Mouse (Mus musculus): ENCODE data around the gene Kctd12. TPM values are rescaled to one million over a fixed set of nuclear protein-coding genes. Genes with fewer than 3 reads are reported as not detected.
A peak's percentile ranks its signal among the peaks of the same experiment; 100 is the strongest.

Gene Kctd12
- 15.8 and 20.9 TPM in 2 replicates for polyA plus RNA-seq (2016; fragmentation: Nextera tagmentation; extraction: Ambion mirVana)

DNA sequence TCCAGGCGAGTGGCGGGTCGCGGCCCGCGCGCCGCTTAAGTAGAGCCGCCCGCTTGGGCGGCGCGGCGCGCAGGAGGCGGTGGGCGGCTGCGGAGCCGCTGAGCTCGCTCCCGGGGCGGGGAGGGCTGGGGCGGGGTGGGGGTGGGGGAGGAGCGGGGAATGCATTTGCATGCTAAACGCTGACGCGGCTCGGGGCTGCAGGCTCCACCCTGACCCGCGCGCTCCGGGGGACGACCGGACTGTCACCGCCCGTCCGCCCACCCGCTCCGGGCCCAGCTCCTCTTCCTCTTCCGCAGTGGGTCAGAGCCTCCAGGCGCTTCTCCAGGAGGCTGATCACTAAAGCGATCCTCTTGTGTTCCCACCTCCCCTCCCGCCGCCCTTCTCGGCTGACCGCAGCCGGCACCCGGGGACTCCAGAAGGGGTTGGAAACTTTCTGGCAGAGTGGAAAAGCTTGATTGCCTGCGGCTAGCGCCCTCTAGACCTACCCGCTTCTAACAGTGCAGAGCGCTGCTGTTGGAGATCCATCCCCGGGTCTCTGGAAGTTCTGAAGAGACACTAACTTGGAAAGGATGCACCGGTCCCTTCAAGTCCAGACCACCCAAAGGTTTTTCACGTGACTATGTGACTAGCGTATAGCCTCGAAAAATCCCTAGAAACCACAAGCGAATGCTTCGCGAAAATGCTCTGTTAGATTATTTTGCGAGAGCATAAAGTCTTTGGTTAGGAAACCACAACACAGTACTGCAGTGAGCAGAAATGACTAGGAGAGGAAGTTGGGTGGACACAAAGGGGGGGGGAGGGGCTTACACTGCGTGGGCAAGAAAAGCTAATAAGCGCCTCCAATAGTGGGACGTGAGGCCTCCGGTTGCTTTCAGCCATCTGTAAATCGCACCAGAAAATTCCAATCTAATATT is at the start of gene Kctd12:
TSS of gene Kctd12 (minus strand) at position 11 of the 914 bp plus-strand sequence.
- H3K9me3 ChIP-seq, result no peaks in the 10 kb centered on the region
- H3K9ac ChIP-seq (replicated peaks), result peak within 1 kb of the TSS; percentile 81
- WGBS, result 3% methylated on average over 53 of the region's 66 CpGs
- peaks cover 5% of the 10 kb centered on the region for H3K27me3 ChIP-seq
- H3K4me2 ChIP-seq, result peak within 1 kb of the TSS; percentile 87
- peak; percentile 93 for ATAC-seq (ENCODE audit: insufficient number of reproducible peaks, insufficient read depth, low FRiP score, low TSS enrichment, low read depth)
- H3K4me1 ChIP-seq (replicated peaks), result peaks cover 12% of the 10 kb centered on the region
- no peaks in the 10 kb centered on the region for H3K36me3 ChIP-seq
- peak within 1 kb of the TSS; percentile 72 for H3K4me3 ChIP-seq (replicated peaks)
- peak within 1 kb of the TSS; percentile 94 for H3K27ac ChIP-seq

GRCm38 (mm10) chr14:103029203-103029602 is 46.8 kb upstream of the Kctd12 start:
- H3K4me1 ChIP-seq (replicated peaks), result no peaks in the 10 kb centered on the region
- ATAC-seq (ENCODE audit: insufficient number of reproducible peaks, insufficient read depth, low FRiP score, low TSS enrichment, low read depth), result no peak
- H3K27me3 ChIP-seq, result no peaks in the 10 kb centered on the region
- H3K9ac ChIP-seq (replicated peaks), result no peak overlapping the region
- H3K36me3 ChIP-seq, result no peaks in the 10 kb centered on the region
- no peak overlapping the region for H3K4me2 ChIP-seq
- no peaks in the 10 kb centered on the region for H3K9me3 ChIP-seq
- H3K27ac ChIP-seq, result no peak overlapping the region
- H3K4me3 ChIP-seq (replicated peaks), result no peak overlapping the region
- WGBS, result 76% methylated on average over 2 of the region's 2 CpGs

DNA sequence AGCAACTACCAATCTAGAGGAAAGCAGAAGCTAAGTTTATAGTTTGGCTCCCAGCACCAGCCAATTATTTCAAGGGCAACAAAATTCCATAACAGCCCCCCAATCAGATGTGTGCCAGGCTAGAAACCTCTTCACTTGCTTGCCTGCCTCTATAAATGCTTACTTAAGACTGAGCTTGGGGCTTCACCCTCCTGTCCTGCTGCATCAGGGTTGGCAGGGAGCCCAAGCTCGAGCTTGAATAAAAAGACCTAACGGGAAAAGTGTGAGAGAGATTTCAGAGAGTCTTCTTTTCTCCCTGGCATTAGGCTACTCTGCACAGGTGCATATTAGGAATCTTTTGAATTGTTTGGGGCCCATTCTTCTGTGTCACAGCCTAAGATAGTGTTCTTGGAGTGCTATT is 37.6 kb upstream of the Kctd12 start:
- WGBS, result 64% methylated on average over 2 of the region's 2 CpGs
- no peak for ATAC-seq (ENCODE audit: insufficient number of reproducible peaks, insufficient read depth, low FRiP score, low TSS enrichment, low read depth)
- no peaks in the 10 kb centered on the region for H3K27me3 ChIP-seq
- H3K9me3 ChIP-seq, result no peaks in the 10 kb centered on the region
- H3K27ac ChIP-seq, result no peak overlapping the region
- H3K4me1 ChIP-seq (replicated peaks), result no peaks in the 10 kb centered on the region
- H3K36me3 ChIP-seq, result no peaks in the 10 kb centered on the region
- no peak overlapping the region for H3K9ac ChIP-seq (replicated peaks)
- no peak overlapping the region for H3K4me3 ChIP-seq (replicated peaks)
- H3K4me2 ChIP-seq, result no peak overlapping the region

DNA sequence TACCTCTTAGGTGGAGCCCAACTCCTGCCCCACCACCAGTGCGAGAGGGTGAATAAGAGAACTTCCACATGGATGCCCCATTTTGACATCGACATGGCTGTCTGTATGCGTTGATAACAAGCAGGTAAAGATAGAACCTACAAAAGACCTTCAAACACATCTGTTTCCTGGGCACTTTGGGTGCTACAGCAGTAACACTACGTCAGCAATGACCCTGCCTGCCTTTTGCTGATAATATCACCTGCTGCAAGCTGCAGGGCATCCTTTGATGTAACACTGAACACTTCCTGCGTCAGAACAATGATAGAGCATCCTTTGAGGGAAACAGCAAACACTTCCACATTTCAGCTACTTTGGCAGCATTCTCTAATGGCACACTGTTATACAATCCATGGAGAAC is 34.6 kb upstream of the Kctd12 start:
- no peak overlapping the region for H3K4me3 ChIP-seq (replicated peaks)
- 67% methylated on average over 5 of the region's 5 CpGs for WGBS
- no peak overlapping the region for H3K27ac ChIP-seq

GRCm38 (mm10) chr14:103012563-103013150 is 30.2 kb upstream of the Kctd12 start:
- Histone ChIP-seq H3K27ac (no peak overlapping the region), H3K4me2 (no peak overlapping the region), H3K9me3 (no peaks in the 10 kb centered on the region), H3K27me3 (no peaks in the 10 kb centered on the region), H3K9ac (replicated peaks) (no peak overlapping the region), H3K4me1 (replicated peaks) (no peaks in the 10 kb centered on the region), H3K36me3 (no peaks in the 10 kb centered on the region), H3K4me3 (replicated peaks) (no peak overlapping the region)
- 31% methylated on average over 4 of the region's 4 CpGs for WGBS
- ATAC-seq (ENCODE audit: insufficient number of reproducible peaks, insufficient read depth, low FRiP score, low TSS enrichment, low read depth), result peak; percentile 84

More for the DNA sequence above, 34.6 kb upstream of the Kctd12 start:
- Histone ChIP-seq H3K4me1 (replicated peaks) (no peaks in the 10 kb centered on the region), H3K9me3 (no peaks in the 10 kb centered on the region), H3K4me2 (no peak overlapping the region), H3K36me3 (no peaks in the 10 kb centered on the region), H3K27me3 (no peaks in the 10 kb centered on the region), H3K9ac (replicated peaks) (no peak overlapping the region)
- no peak for ATAC-seq (ENCODE audit: insufficient number of reproducible peaks, insufficient read depth, low FRiP score, low TSS enrichment, low read depth)

- Histone ChIP-seq H3K4me1 (replicated peaks) (no peaks in the 10 kb centered on the region), H3K9ac (replicated peaks) (no peak overlapping the region), H3K36me3 (no peaks in the 10 kb centered on the region), H3K27me3 (no peaks in the 10 kb centered on the region), H3K27ac (no peak overlapping the region), H3K4me3 (replicated peaks) (no peak overlapping the region), H3K9me3 (no peaks in the 10 kb centered on the region), H3K4me2 (no peak overlapping the region)
- ATAC-seq (ENCODE audit: insufficient number of reproducible peaks, insufficient read depth, low FRiP score, low TSS enrichment, low read depth), result no peak
- WGBS, result 41% methylated on average over 5 of the region's 5 CpGs
Measured at GRCm38 (mm10) chr14:103011782-103012181, 29.3 kb upstream of the Kctd12 start.

DNA sequence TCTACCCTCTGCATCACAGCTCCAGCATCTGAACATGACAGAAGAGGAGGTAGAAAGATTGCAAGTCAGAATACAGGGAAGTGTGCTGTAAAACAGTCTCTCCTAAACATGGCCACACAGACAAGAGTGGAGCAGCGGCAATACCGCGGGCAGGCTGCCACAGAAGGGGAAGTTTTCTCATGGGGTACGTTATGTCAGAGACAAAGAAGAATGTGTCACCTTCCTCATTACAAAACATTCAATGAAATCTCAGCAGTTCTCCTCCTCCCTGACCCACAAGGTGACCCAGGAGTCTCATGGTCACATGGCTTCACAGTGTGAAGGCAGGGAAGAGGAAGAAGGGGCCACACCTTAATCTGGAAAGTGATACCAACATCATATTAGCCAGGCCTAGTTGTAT is 25.3 kb upstream of the Kctd12 start:
- no peak overlapping the region for H3K27ac ChIP-seq
- H3K9ac ChIP-seq (replicated peaks), result no peak overlapping the region
- H3K36me3 ChIP-seq, result no peaks in the 10 kb centered on the region
- H3K4me2 ChIP-seq, result no peak overlapping the region
- no peak for ATAC-seq (ENCODE audit: insufficient number of reproducible peaks, insufficient read depth, low FRiP score, low TSS enrichment, low read depth)
- H3K4me3 ChIP-seq (replicated peaks), result no peak overlapping the region
- H3K27me3 ChIP-seq, result no peaks in the 10 kb centered on the region
- peaks cover 3% of the 10 kb centered on the region; the same call in 1 of the 2 replicates for H3K9me3 ChIP-seq
- no peaks in the 10 kb centered on the region for H3K4me1 ChIP-seq (replicated peaks)
- 88% methylated on average over 4 of the region's 4 CpGs for WGBS

DNA sequence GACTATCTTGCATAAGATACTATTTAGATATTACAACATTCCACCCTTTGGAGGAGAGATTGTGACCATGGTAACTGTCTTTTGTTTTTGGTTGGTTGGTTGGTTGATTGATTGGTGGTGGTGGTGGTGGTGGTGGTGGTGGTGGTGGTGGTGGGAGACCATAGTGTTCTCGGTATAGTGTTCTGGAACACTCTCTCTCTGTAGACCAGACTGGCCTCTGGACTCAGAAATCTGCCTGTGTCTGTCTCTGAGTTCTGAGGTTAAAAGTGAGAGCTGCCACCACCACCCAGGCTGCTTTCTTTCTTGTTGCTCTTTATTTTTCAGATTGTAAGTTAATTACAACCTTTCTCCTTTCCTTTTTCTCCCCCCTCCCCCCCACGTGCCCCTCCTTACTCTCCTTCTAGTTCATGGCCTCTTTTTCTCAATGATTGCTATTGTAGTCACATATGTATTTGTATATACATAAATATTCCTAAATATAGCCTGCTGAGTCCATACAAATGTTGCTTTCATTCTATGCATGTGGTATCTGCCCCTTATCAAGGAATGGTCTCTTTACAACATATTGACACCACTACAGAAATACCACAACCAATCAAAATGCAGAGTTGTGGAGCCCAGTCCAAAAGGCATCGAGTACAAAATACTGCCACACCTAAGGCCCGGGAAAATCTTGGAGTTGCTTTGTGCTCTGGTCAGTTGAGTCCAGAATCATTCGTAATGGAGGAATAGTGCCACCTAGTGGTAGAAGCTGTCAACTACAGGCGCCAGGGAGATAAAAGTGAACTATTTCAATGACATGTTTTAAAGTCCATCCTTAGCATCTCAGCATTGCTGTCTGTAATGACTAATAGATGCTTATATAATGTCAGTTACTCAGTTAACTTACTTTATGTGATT is 12.5 kb upstream of the Kctd12 start:
- Histone ChIP-seq H3K4me3 (replicated peaks) (no peak overlapping the region), H3K4me1 (replicated peaks) (peaks cover 4% of the 10 kb centered on the region), H3K9ac (replicated peaks) (no peak overlapping the region), H3K27ac (no peak overlapping the region), H3K27me3 (no peaks in the 10 kb centered on the region), H3K9me3 (no peaks in the 10 kb centered on the region), H3K36me3 (no peaks in the 10 kb centered on the region), H3K4me2 (no peak overlapping the region)
- 23% methylated on average over 6 of the region's 6 CpGs for WGBS
- ATAC-seq (ENCODE audit: insufficient number of reproducible peaks, insufficient read depth, low FRiP score, low TSS enrichment, low read depth), result no peak

DNA sequence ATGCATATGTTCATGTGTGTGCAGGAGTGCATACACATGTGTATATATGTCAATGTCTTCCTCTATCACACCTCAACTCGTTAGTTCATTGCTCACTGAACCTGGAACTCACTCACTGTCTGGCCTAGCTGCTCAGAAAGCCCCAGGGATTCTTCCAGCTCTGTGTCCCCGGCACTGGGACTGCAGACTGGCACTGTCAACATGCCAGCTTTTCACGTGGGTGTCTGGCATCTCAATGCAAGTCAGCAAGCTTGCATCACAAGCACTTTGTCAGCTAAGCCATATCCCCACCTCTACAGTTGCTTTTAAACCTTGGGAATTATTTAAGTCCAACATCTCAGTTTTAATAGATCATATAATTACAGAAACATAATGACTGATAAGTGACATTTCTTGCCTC is 8.3 kb upstream of the Kctd12 start:
- no peak for ATAC-seq (ENCODE audit: insufficient number of reproducible peaks, insufficient read depth, low FRiP score, low TSS enrichment, low read depth)
- Histone ChIP-seq H3K4me2 (no peak overlapping the region), H3K4me1 (replicated peaks) (peaks cover 17% of the 10 kb centered on the region), H3K27ac (no peak overlapping the region), H3K27me3 (no peaks in the 10 kb centered on the region), H3K9ac (replicated peaks) (no peak overlapping the region), H3K4me3 (replicated peaks) (no peak overlapping the region), H3K9me3 (no peaks in the 10 kb centered on the region), H3K36me3 (no peaks in the 10 kb centered on the region)
- 73% methylated on average over 3 of the region's 3 CpGs for WGBS

DNA sequence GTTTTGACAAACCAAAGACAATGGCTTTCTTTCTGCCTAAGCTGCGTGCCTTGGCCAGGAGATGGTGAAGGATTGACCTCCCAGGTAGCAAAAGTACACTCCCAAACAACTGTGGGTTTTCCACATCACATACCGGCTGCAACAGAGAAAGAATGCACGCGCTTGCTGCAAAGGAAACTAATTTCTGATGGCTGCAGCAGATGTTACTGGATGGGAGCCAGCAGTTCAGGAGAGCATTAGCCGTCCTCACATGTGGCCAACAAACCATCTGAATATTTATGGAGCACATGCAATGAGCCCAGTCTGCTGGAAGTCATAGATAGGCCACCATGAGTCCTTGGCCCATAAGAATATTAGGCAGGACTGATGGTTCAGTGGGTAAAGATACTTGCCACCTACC is 7.4 kb upstream of the Kctd12 start:
- H3K36me3 ChIP-seq, result no peaks in the 10 kb centered on the region
- 48% methylated on average over 5 of the region's 5 CpGs for WGBS
- peak; percentile 46; the same call in 1 of the 2 replicates for ATAC-seq (ENCODE audit: insufficient number of reproducible peaks, insufficient read depth, low FRiP score, low TSS enrichment, low read depth)
- H3K9me3 ChIP-seq, result no peaks in the 10 kb centered on the region
- no peak overlapping the region for H3K4me3 ChIP-seq (replicated peaks)
- no peak overlapping the region for H3K4me2 ChIP-seq
- no peak overlapping the region for H3K27ac ChIP-seq
- no peaks in the 10 kb centered on the region for H3K27me3 ChIP-seq
- peaks cover 17% of the 10 kb centered on the region for H3K4me1 ChIP-seq (replicated peaks)
- H3K9ac ChIP-seq (replicated peaks), result no peak overlapping the region

- Histone ChIP-seq H3K4me3 (replicated peaks) (no peak overlapping the region), H3K4me2 (no peak overlapping the region), H3K27ac (no peak overlapping the region), H3K36me3 (no peaks in the 10 kb centered on the region), H3K4me1 (replicated peaks) (peaks cover 17% of the 10 kb centered on the region), H3K27me3 (no peaks in the 10 kb centered on the region), H3K9me3 (no peaks in the 10 kb centered on the region), H3K9ac (replicated peaks) (no peak overlapping the region)
- 66% methylated on average over 4 of the region's 4 CpGs for WGBS
- ATAC-seq (ENCODE audit: insufficient number of reproducible peaks, insufficient read depth, low FRiP score, low TSS enrichment, low read depth), result no peak
Measured at GRCm38 (mm10) chr14:102989254-102989653, 6.8 kb upstream of the Kctd12 start.
